Mouse (Mus musculus): ENCODE results near the gene Rgs7bp. TPM values are rescaled to one million over a fixed set of nuclear protein-coding genes. Genes with fewer than 3 reads are reported as not detected.

The Rgs7bp gene
- total RNA-seq (2014; fragmentation: Nextera tagmentation) (0.15 TPM in 1 of 2 replicates, not detected in the other), total RNA-seq (2017) (under 0.01 and 0.16 TPM in 2 replicates), polyA plus RNA-seq (2012) (not detected in 2 replicates)

DNA sequence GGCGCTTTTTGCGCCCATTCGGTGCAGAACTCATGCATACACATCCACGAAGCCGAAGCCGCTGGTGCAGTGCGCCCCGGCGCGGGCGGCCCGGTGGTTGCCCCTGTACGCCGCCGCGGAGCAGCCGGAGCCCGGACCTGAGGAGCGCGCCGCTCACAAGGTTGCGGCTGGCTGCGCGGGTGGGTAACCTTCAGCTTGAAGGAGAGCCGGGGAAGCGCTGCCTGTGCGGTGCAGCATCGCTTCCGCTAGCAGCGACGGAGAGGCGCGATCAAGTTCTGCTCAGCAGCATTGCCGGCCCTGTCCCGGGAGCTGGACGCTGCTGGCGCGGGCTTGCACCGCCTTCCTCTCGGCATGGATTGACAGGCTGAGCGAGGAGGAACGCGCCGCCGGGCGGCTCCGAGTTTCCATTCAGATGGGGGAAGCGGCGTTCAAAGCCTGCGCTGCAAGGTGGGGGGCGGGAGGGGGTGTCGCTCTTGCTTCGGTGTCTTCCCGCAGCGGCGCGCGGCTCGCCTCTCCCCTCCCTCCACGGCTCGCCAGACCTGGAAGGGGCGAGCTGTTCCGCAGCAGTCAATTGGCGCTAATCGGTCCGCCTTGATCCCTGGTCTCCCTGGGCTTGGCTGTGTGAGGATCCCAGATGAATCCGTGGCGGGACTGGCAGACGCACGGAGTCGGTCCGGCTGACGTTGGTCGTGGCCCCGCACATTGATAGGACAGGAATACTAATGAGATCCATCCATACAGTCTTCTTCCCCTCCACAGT is at the start of gene Rgs7bp:
TSS of gene Rgs7bp (minus strand) at position 750 of the 760 bp plus-strand sequence.
- no peak for ATAC-seq (ENCODE audit: extremely low read depth, insufficient number of reproducible peaks, low FRiP score, poor library complexity, severe bottlenecking)
- Histone ChIP-seq H3K27me3 (ENCODE audit: insufficient read depth, low read length) (peaks cover 20% of the 10 kb centered on the region; the same call in 1 of the 2 replicates), H3K9me3 (replicated peaks) (peaks cover 13% of the 10 kb centered on the region), H3K36me3 (replicated peaks) (no peaks in the 10 kb centered on the region), H3K4me3 (ENCODE audit: low read depth, low read length) (peak within 1 kb of the TSS; percentile 20; the same call in 1 of the 2 replicates), H3K4me1 (ENCODE audit: insufficient read depth, low read depth, low read length) (peaks cover 25% of the 10 kb centered on the region)
- DNase-seq (ENCODE audit: low spot score), result no peak
- no peak for TF ChIP-seq GATA2 (IDR thresholded peaks at IDR 0.05; ENCODE audit: borderline replicate concordance, low read depth, low read length)
- TF ChIP-seq POLR2AphosphoS5 (IDR thresholded peaks at IDR 0.05; ENCODE audit: insufficient replicate concordance, low read depth, low read length), result no peak
- TF ChIP-seq CTCF (IDR thresholded peaks at IDR 0.05; ENCODE audit: low read depth, low read length), result no peak
- no peak for TF ChIP-seq TAL1 (conservative IDR thresholded peaks at IDR 0.05; ENCODE audit: low read depth, low read length)
- no peak for TF ChIP-seq GATA1 (IDR thresholded peaks at IDR 0.05; ENCODE audit: borderline replicate concordance, low read length)

DNA sequence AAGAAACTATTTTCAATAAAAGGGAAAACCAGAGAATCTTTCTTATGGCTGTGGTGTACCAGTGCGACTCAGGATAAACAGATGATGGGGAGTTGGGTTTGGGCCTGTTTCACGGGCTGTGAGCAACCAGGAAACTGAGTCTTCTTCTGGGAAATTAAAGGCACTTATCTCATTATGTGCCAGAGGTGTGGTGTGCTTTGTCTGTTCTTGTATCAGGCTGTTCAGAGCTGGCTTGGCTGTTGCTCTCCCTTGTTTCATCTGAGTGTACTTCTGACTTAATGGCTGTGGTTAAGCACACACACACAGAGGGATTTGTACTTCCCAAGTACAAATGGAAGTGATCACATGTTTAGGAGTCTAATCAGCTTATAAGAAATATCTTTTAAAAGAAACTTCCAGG is 49.7 kb upstream of the Rgs7bp start:
- no peaks in the 10 kb centered on the region for H3K9me3 ChIP-seq (replicated peaks)
- ATAC-seq (ENCODE audit: extremely low read depth, insufficient number of reproducible peaks, low FRiP score, poor library complexity, severe bottlenecking) (no peak), DNase-seq (ENCODE audit: low spot score) (no peak)
- no peak overlapping the region for H3K4me3 ChIP-seq (ENCODE audit: low read depth, low read length)
- H3K27me3 ChIP-seq (ENCODE audit: insufficient read depth, low read length), result no peaks in the 10 kb centered on the region
- no peaks in the 10 kb centered on the region for H3K36me3 ChIP-seq (replicated peaks)
- no peak for TF ChIP-seq CTCF (IDR thresholded peaks at IDR 0.05; ENCODE audit: low read depth, low read length)
- no peak for TF ChIP-seq GATA1 (IDR thresholded peaks at IDR 0.05; ENCODE audit: borderline replicate concordance, low read length)
- TF ChIP-seq TAL1 (conservative IDR thresholded peaks at IDR 0.05; ENCODE audit: low read depth, low read length), result no peak
- no peak for TF ChIP-seq GATA2 (IDR thresholded peaks at IDR 0.05; ENCODE audit: borderline replicate concordance, low read depth, low read length)
- TF ChIP-seq POLR2AphosphoS5 (IDR thresholded peaks at IDR 0.05; ENCODE audit: insufficient replicate concordance, low read depth, low read length), result no peak
- peaks cover 25% of the 10 kb centered on the region for H3K4me1 ChIP-seq (ENCODE audit: insufficient read depth, low read depth, low read length)

DNA sequence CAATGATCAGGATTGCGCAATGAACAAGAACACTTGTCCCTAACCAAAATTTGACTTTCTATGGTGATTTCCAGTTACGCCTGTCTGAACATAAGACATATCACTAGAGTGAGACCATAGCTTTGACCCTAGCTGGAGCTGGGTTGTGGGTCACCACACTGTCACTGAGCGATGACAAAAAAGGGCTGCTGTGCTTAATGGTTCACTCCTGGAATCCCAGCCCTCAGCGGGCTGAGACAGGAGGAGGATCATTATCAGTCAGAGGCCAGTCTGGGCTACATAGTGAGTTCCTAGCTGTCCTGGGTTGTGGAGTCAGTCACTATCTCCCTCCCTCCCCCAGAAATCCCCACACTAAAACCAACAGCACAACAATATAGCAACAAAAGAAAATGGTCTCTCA is 46.0 kb upstream of the Rgs7bp start:
- ATAC-seq (ENCODE audit: extremely low read depth, insufficient number of reproducible peaks, low FRiP score, poor library complexity, severe bottlenecking), result no peak
- H3K36me3 ChIP-seq (replicated peaks), result no peaks in the 10 kb centered on the region
- TF ChIP-seq TAL1 (conservative IDR thresholded peaks at IDR 0.05; ENCODE audit: low read depth, low read length) (no peak), POLR2AphosphoS5 (IDR thresholded peaks at IDR 0.05; ENCODE audit: insufficient replicate concordance, low read depth, low read length) (no peak), CTCF (IDR thresholded peaks at IDR 0.05; ENCODE audit: low read depth, low read length) (no peak), GATA1 (IDR thresholded peaks at IDR 0.05; ENCODE audit: borderline replicate concordance, low read length) (no peak), GATA2 (IDR thresholded peaks at IDR 0.05; ENCODE audit: borderline replicate concordance, low read depth, low read length) (no peak)

DNA sequence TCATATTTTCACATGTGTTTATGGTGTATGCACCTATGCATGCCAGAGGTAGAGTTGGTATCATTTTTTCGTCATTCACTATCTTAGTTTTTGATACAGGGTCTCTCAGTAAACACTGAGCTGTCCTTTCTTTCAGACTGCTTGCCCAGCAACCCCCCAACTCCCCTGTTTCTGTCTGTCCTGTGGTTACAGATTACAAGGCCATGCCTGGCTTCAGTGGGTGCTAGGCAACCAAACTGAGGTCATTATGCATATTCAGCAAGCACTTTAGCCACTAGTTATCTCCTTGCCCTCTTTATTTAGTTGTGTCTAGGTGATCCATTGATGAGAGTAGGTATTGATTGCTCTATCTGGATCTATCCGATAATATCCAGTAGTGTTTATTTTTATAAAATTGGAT is 41.6 kb upstream of the Rgs7bp start:
- Histone ChIP-seq H3K4me1 (ENCODE audit: insufficient read depth, low read depth, low read length) (peaks cover 11% of the 10 kb centered on the region), H3K27me3 (ENCODE audit: insufficient read depth, low read length) (no peaks in the 10 kb centered on the region), H3K9me3 (replicated peaks) (no peaks in the 10 kb centered on the region), H3K4me3 (ENCODE audit: low read depth, low read length) (no peak overlapping the region), H3K36me3 (replicated peaks) (no peaks in the 10 kb centered on the region)
- DNase-seq (ENCODE audit: low spot score), result no peak
- TF ChIP-seq GATA1 (IDR thresholded peaks at IDR 0.05; ENCODE audit: borderline replicate concordance, low read length) (no peak), POLR2AphosphoS5 (IDR thresholded peaks at IDR 0.05; ENCODE audit: insufficient replicate concordance, low read depth, low read length) (no peak), GATA2 (IDR thresholded peaks at IDR 0.05; ENCODE audit: borderline replicate concordance, low read depth, low read length) (no peak), TAL1 (conservative IDR thresholded peaks at IDR 0.05; ENCODE audit: low read depth, low read length) (no peak), CTCF (IDR thresholded peaks at IDR 0.05; ENCODE audit: low read depth, low read length) (no peak)
- ATAC-seq (ENCODE audit: extremely low read depth, insufficient number of reproducible peaks, low FRiP score, poor library complexity, severe bottlenecking), result no peak

More for the DNA sequence above, 46.0 kb upstream of the Rgs7bp start:
- no peak for DNase-seq (ENCODE audit: low spot score)
- no peaks in the 10 kb centered on the region for H3K9me3 ChIP-seq (replicated peaks)
- H3K4me3 ChIP-seq (ENCODE audit: low read depth, low read length), result no peak overlapping the region
- H3K27me3 ChIP-seq (ENCODE audit: insufficient read depth, low read length), result no peaks in the 10 kb centered on the region
- peaks cover 21% of the 10 kb centered on the region for H3K4me1 ChIP-seq (ENCODE audit: insufficient read depth, low read depth, low read length)

DNA sequence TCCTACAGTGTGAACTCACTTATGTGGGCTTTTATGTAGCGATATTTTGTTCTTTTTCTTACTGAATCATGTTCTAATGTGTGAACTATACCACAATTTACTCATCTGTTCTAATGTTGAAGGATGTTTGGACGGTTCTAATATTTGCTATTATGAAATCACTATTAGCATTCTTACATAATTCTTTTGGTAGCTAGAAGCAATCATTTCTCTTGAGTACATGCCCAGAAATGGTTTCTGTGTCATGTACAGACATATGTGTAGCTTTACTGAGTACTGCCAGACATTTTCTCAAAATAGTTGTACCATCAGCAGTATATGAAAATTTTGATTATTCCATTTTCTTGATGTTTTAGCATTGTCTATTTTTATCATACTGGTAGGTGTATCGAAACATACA is 34.5 kb upstream of the Rgs7bp start:
- no peak for ATAC-seq (ENCODE audit: extremely low read depth, insufficient number of reproducible peaks, low FRiP score, poor library complexity, severe bottlenecking)
- no peak for DNase-seq (ENCODE audit: low spot score)
- Histone ChIP-seq H3K36me3 (replicated peaks) (no peaks in the 10 kb centered on the region), H3K4me1 (ENCODE audit: insufficient read depth, low read depth, low read length) (peaks cover 7% of the 10 kb centered on the region), H3K9me3 (replicated peaks) (no peaks in the 10 kb centered on the region), H3K4me3 (ENCODE audit: low read depth, low read length) (no peak overlapping the region), H3K27me3 (ENCODE audit: insufficient read depth, low read length) (no peaks in the 10 kb centered on the region)
- no peak for TF ChIP-seq CTCF (IDR thresholded peaks at IDR 0.05; ENCODE audit: low read depth, low read length)
- TF ChIP-seq GATA1 (IDR thresholded peaks at IDR 0.05; ENCODE audit: borderline replicate concordance, low read length), result no peak
- no peak for TF ChIP-seq TAL1 (conservative IDR thresholded peaks at IDR 0.05; ENCODE audit: low read depth, low read length)
- no peak for TF ChIP-seq GATA2 (IDR thresholded peaks at IDR 0.05; ENCODE audit: borderline replicate concordance, low read depth, low read length)

DNA sequence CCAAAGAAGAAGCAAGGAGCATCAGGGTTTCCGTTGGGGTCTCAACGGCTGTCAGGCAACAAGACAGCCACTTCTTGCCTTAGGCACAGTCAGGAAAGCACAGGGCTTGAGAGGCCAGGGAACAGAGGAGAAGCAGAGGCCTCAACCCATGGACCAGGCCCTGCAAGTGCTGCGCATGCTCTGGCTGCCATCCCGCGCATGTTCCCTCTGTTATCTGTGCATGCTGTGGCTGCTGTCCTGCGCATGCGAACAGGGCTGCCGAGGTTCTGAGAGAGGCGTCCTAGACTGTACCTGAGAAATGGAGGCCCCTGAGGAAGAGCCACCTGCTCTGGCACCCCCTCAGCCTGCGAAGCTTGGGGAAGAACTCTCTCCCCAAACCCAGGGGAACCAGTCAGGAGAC is 27.1 kb upstream of the Rgs7bp start, which contains the start of gene 4933425L06Rik:
TSS of gene 4933425L06Rik (plus strand) at position 261 of the 400 bp plus-strand sequence.
- H3K9me3 ChIP-seq (replicated peaks), result no peaks in the 10 kb centered on the region
- H3K27me3 ChIP-seq (ENCODE audit: insufficient read depth, low read length), result no peaks in the 10 kb centered on the region
- peaks cover 8% of the 10 kb centered on the region for H3K4me1 ChIP-seq (ENCODE audit: insufficient read depth, low read depth, low read length)
- H3K36me3 ChIP-seq (replicated peaks), result no peaks in the 10 kb centered on the region
- no peak within 1 kb of the TSS for H3K4me3 ChIP-seq (ENCODE audit: low read depth, low read length)
- TF ChIP-seq TAL1 (conservative IDR thresholded peaks at IDR 0.05; ENCODE audit: low read depth, low read length) (no peak), POLR2AphosphoS5 (IDR thresholded peaks at IDR 0.05; ENCODE audit: insufficient replicate concordance, low read depth, low read length) (no peak), GATA1 (IDR thresholded peaks at IDR 0.05; ENCODE audit: borderline replicate concordance, low read length) (no peak)
- DNase-seq (ENCODE audit: low spot score) (no peak), ATAC-seq (ENCODE audit: extremely low read depth, insufficient number of reproducible peaks, low FRiP score, poor library complexity, severe bottlenecking) (no peak)

Measured in G1E (cell line).